Mouse (Mus musculus): ENCODE measurements around the gene Gm11492. TPM values are rescaled to one million over a fixed set of nuclear protein-coding genes. Genes with fewer than 3 reads are reported as not detected.
A peak's percentile ranks its signal among the peaks of the same experiment; 100 is the strongest.

Gm11492 gene
- total and polyA plus RNA-seq, 2 experiments from 2014 or later = not detected

DNA sequence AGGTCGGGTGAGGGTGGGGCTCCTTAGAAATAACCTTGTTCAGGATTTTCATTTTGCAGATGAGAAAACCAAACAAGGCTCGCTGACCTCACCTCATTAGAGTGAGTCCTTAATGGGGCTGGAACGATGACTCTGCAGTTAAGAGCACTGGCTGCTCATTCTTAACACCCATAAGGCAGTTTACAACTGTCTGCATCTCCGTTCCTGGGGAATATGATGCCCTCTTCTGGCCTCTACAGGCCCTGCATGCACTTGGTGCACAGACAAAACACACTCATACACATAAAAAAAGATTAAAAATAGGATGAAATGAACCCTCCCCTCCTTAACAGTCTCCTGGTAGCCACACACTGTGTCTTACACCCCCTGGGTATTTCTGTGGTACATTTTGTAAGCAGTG is 38.5 kb upstream of the Gm11492 start:
- 68% methylated on average over 4 of the region's 4 CpGs for WGBS
- no peaks in the 10 kb centered on the region for H3K4me1 ChIP-seq (ENCODE audit: insufficient read depth, low read length)
- ATAC-seq (ENCODE audit: low FRiP score) (no peak), DNase-seq (ENCODE audit: low spot score) (no peak)
- peak; percentile 46 for TF ChIP-seq CTCF (IDR thresholded peaks at IDR 0.05)
- H3K9me3 ChIP-seq (ENCODE audit: low read length) = no peaks in the 10 kb centered on the region
- no peak overlapping the region for H3K9ac ChIP-seq (replicated peaks; ENCODE audit: low read length, poor library complexity, severe bottlenecking)
- H3K27me3 ChIP-seq (ENCODE audit: insufficient read depth, low read length) = no peaks in the 10 kb centered on the region
- no peak overlapping the region for H3K4me3 ChIP-seq (ENCODE audit: low read depth, low read length)
- no peak overlapping the region for H3K27ac ChIP-seq (ENCODE audit: low read depth, low read length)
- H3K4me2 ChIP-seq (ENCODE audit: low read depth, low read length, poor library complexity, severe bottlenecking) = no peak overlapping the region
- H3K36me3 ChIP-seq (ENCODE audit: insufficient read depth, low read length) = no peaks in the 10 kb centered on the region

- no peak overlapping the region for H3K27ac ChIP-seq (ENCODE audit: low read depth, low read length)
- no peaks in the 10 kb centered on the region for H3K36me3 ChIP-seq (ENCODE audit: insufficient read depth, low read length)
- no peak overlapping the region for H3K4me3 ChIP-seq (ENCODE audit: low read depth, low read length)
- peak; percentile 21 for DNase-seq (ENCODE audit: low spot score)
- H3K4me2 ChIP-seq (ENCODE audit: low read depth, low read length, poor library complexity, severe bottlenecking) = no peak overlapping the region
- no peaks in the 10 kb centered on the region for H3K27me3 ChIP-seq (ENCODE audit: insufficient read depth, low read length)
- H3K9me3 ChIP-seq (ENCODE audit: low read length) = no peaks in the 10 kb centered on the region
- no peak for ATAC-seq (ENCODE audit: low FRiP score)
- 55% methylated on average over 6 of the region's 6 CpGs for WGBS
- no peak overlapping the region for H3K9ac ChIP-seq (replicated peaks; ENCODE audit: low read length, poor library complexity, severe bottlenecking)
- no peak; the same call in 1 of the 2 replicates for TF ChIP-seq CTCF (IDR thresholded peaks at IDR 0.05)
- no peaks in the 10 kb centered on the region for H3K4me1 ChIP-seq (ENCODE audit: insufficient read depth, low read length)
Measured at GRCm38 (mm10) chr11:87531695-87532094, 34.8 kb upstream of the Gm11492 start.

- Histone ChIP-seq H3K4me1 (ENCODE audit: insufficient read depth, low read length) (no peaks in the 10 kb centered on the region), H3K27ac (ENCODE audit: low read depth, low read length) (no peak overlapping the region), H3K4me3 (ENCODE audit: low read depth, low read length) (no peak overlapping the region), H3K4me2 (ENCODE audit: low read depth, low read length, poor library complexity, severe bottlenecking) (no peak overlapping the region), H3K27me3 (ENCODE audit: insufficient read depth, low read length) (no peaks in the 10 kb centered on the region), H3K9me3 (ENCODE audit: low read length) (no peaks in the 10 kb centered on the region), H3K9ac (replicated peaks; ENCODE audit: low read length, poor library complexity, severe bottlenecking) (no peak overlapping the region), H3K36me3 (ENCODE audit: insufficient read depth, low read length) (no peaks in the 10 kb centered on the region)
- WGBS = 43% methylated on average over 8 of the region's 8 CpGs
- TF ChIP-seq CTCF (IDR thresholded peaks at IDR 0.05) = no peak
- DNase-seq (ENCODE audit: low spot score) (no peak), ATAC-seq (ENCODE audit: low FRiP score) (no peak)
Measured at GRCm38 (mm10) chr11:87542285-87542684, 24.2 kb upstream of the Gm11492 start.

DNA sequence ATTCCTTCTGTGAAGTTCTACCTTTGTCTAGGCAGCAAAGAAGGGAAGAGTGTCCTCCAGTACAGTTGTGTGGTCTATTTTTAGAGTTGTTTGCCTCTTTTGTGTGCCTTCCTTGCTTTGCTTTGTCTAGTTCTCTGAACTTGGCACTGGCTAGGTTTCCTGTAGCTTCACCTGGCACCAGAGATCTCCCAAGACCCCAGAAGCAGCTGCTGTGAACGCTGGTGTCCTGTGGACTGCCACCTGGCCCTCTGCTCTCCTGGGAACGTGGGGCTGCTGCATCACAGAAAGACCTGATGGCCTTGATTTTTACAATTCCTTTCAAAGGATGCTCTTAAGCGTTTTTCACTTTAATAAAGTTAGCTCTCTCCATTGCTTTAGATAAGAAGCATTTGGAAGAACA is 23.5 kb upstream of the Gm11492 start:
- no peaks in the 10 kb centered on the region for H3K4me1 ChIP-seq (ENCODE audit: insufficient read depth, low read length)
- no peaks in the 10 kb centered on the region for H3K27me3 ChIP-seq (ENCODE audit: insufficient read depth, low read length)
- 41% methylated on average over 3 of the region's 3 CpGs for WGBS
- no peak overlapping the region for H3K27ac ChIP-seq (ENCODE audit: low read depth, low read length)
- no peak overlapping the region for H3K9ac ChIP-seq (replicated peaks; ENCODE audit: low read length, poor library complexity, severe bottlenecking)
- H3K4me3 ChIP-seq (ENCODE audit: low read depth, low read length) = no peak overlapping the region
- ATAC-seq (ENCODE audit: low FRiP score) (no peak), DNase-seq (ENCODE audit: low spot score) (peak; percentile 37)
- H3K4me2 ChIP-seq (ENCODE audit: low read depth, low read length, poor library complexity, severe bottlenecking) = no peak overlapping the region
- TF ChIP-seq CTCF (IDR thresholded peaks at IDR 0.05) = no peak
- no peaks in the 10 kb centered on the region for H3K36me3 ChIP-seq (ENCODE audit: insufficient read depth, low read length)
- H3K9me3 ChIP-seq (ENCODE audit: low read length) = no peaks in the 10 kb centered on the region

DNA sequence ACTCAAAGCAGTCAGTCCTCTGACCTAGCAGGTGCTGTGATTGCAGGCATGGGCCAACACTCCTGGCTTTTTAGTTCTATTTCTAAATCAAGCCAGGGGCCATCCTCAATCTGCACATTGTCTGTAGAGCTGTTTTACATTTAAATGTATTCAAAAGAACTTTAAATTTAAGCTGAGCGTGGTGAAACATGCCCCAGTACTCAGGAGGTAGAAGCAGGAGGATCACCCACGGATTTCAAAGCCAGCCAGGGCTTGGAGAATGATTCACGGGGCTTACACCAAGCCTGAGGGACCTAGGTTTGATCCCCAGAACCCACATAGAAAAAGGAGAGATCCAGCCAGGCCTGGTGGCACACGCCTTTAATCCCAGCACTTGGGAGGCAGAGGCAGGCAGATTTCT is 13.1 kb upstream of the Gm11492 start:
- 77% methylated on average over 4 of the region's 4 CpGs for WGBS
- no peak for ATAC-seq (ENCODE audit: low FRiP score)
- no peak for DNase-seq (ENCODE audit: low spot score)

DNA sequence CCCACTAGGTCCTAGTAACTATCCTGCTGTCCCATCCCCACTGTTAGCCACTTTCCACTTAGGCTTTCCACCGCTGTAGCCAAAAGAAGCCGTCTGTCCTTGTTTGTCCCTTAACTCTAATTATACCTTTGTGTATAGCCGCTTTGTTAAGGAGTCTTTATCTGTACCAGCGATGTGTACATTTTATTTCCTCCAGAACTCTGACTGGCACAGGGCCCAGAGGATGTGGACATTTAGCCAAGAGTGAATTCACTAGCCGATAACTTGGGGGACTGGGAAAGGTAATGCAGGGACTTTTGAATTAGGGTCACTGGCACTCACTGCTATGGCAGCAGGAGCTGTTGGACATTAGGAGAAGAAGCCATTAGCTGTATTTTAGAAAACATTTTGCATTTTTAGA is 12.1 kb upstream of the Gm11492 start:
- Histone ChIP-seq H3K4me1 (ENCODE audit: insufficient read depth, low read length) (no peaks in the 10 kb centered on the region), H3K4me2 (ENCODE audit: low read depth, low read length, poor library complexity, severe bottlenecking) (no peak overlapping the region), H3K36me3 (ENCODE audit: insufficient read depth, low read length) (no peaks in the 10 kb centered on the region), H3K4me3 (ENCODE audit: low read depth, low read length) (no peak overlapping the region), H3K9me3 (ENCODE audit: low read length) (no peaks in the 10 kb centered on the region), H3K9ac (replicated peaks; ENCODE audit: low read length, poor library complexity, severe bottlenecking) (no peak overlapping the region), H3K27me3 (ENCODE audit: insufficient read depth, low read length) (no peaks in the 10 kb centered on the region), H3K27ac (ENCODE audit: low read depth, low read length) (no peak overlapping the region)
- 51% methylated on average over 5 of the region's 5 CpGs for WGBS
- no peak for TF ChIP-seq CTCF (IDR thresholded peaks at IDR 0.05)
- no peak for ATAC-seq (ENCODE audit: low FRiP score)
- no peak for DNase-seq (ENCODE audit: low spot score)

More for the DNA sequence above, 13.1 kb upstream of the Gm11492 start:
- H3K9me3 ChIP-seq (ENCODE audit: low read length) = no peaks in the 10 kb centered on the region
- no peak overlapping the region for H3K27ac ChIP-seq (ENCODE audit: low read depth, low read length)
- no peaks in the 10 kb centered on the region for H3K4me1 ChIP-seq (ENCODE audit: insufficient read depth, low read length)
- H3K9ac ChIP-seq (replicated peaks; ENCODE audit: low read length, poor library complexity, severe bottlenecking) = no peak overlapping the region
- H3K27me3 ChIP-seq (ENCODE audit: insufficient read depth, low read length) = no peaks in the 10 kb centered on the region
- no peak overlapping the region for H3K4me2 ChIP-seq (ENCODE audit: low read depth, low read length, poor library complexity, severe bottlenecking)
- no peaks in the 10 kb centered on the region for H3K36me3 ChIP-seq (ENCODE audit: insufficient read depth, low read length)
- no peak overlapping the region for H3K4me3 ChIP-seq (ENCODE audit: low read depth, low read length)
- TF ChIP-seq CTCF (IDR thresholded peaks at IDR 0.05) = no peak
